ENCODE assay signal across 8 mouse cellular contexts in the genomic region with DNA sequence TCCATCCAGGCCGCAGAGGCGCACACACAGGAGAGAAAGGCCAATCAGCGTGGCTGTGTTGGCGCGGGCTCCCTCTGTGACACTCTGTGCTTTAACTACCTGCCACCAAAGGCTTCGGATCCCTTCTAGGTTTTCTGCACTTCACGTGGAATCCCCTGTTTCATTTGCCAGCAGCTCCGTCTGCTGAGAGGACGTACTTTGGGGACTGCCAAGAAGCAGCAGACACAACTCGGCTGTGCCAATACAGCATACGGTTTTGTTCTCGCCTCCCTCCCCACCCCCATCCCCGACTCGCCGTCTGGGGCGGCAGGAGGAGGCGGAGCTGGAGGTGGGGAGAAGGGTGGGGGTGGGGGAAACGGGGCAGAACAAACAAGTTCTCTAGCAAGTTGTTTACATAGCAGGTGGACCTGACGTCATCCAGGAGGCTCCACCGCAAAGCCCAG. TPM values are rescaled to one million over a fixed set of nuclear protein-coding genes. Genes with fewer than 3 reads are reported as not detected.
DNase-seq lines count a peak whose midpoint lies in the region; ATAC-seq and TF ChIP-seq lines count a peak whose summit lies in the region.

No protein-coding gene starts in this region.

- no peak overlapping the region for H3K27ac ChIP-seq in thymus, adult 2 months (ENCODE audit: control insufficient read depth, insufficient read depth, low read length)
- peak overlapping the region; percentile 90 for H3K27ac ChIP-seq in forebrain, embryonic 12.5 days
- peak overlapping the region; percentile 72 for H3K27ac ChIP-seq in heart, embryonic 16.5 days (ENCODE audit: low read length)
- no peak overlapping the region for H3K27ac ChIP-seq in liver, embryonic 15.5 days (replicated peaks)
- no peak overlapping the region for H3K27ac ChIP-seq in olfactory bulb, adult 2 months (ENCODE audit: insufficient read depth, low read depth, low read length)

- no peak for DNase-seq in thymus, adult 2 months
- DNase-seq in thymus, postnatal 36 days, result no peak
- peak; percentile 40 for DNase-seq in kidney, postnatal 14 days
- DNase-seq in thymus, postnatal 14 days, result no peak

- no peak for TF ChIP-seq POLR2A in thymus, adult 2 months (IDR thresholded peaks at IDR 0.05; ENCODE audit: control insufficient read depth, extremely low read depth, insufficient read depth, low read length, poor library complexity)
- TF ChIP-seq POLR2A in olfactory bulb, adult 2 months (IDR thresholded peaks at IDR 0.05; ENCODE audit: insufficient read depth, low read depth, low read length), result no peak

- peaks cover 10% of the 10 kb centered on the region; the same call in 1 of the 2 replicates for H3K4me1 ChIP-seq in thymus, adult 2 months (replicated peaks; ENCODE audit: control insufficient read depth, insufficient read depth, low read length)
- H3K4me1 ChIP-seq in forebrain, embryonic 12.5 days, result peaks cover 40% of the 10 kb centered on the region
- H3K4me1 ChIP-seq in heart, embryonic 16.5 days (ENCODE audit: control insufficient read depth, insufficient read depth, low read length), result peaks cover 12% of the 10 kb centered on the region
- H3K4me1 ChIP-seq in liver, embryonic 15.5 days (replicated peaks), result peaks cover 6% of the 10 kb centered on the region
- peaks cover 20% of the 10 kb centered on the region for H3K4me1 ChIP-seq in olfactory bulb, adult 2 months (ENCODE audit: control insufficient read depth, insufficient read depth, low read length)

- H3K27me3 ChIP-seq in thymus, adult 2 months (ENCODE audit: control insufficient read depth, insufficient read depth, low read length), result peaks cover 9% of the 10 kb centered on the region; the same call in 1 of the 2 replicates
- peaks cover 12% of the 10 kb centered on the region; the same call in 1 of the 2 replicates for H3K27me3 ChIP-seq in forebrain, embryonic 12.5 days
- H3K27me3 ChIP-seq in heart, embryonic 16.5 days (ENCODE audit: control insufficient read depth, insufficient read depth, low read length), result peaks cover 11% of the 10 kb centered on the region
- peaks cover 65% of the 10 kb centered on the region for H3K27me3 ChIP-seq in liver, embryonic 15.5 days

- 0 out of 2 replicates have a peak overlapping the region, but pooled peaks have one; percentile 1 for H3K4me3 ChIP-seq in thymus, adult 2 months (ENCODE audit: control insufficient read depth, insufficient read depth, low read length)
- peak overlapping the region; percentile 76 for H3K4me3 ChIP-seq in forebrain, embryonic 12.5 days (replicated peaks)
- H3K4me3 ChIP-seq in heart, embryonic 16.5 days (ENCODE audit: low read length), result peak overlapping the region; percentile 82
- H3K4me3 ChIP-seq in liver, embryonic 15.5 days (replicated peaks), result peak overlapping the region; percentile 52
- peak overlapping the region; percentile 50 for H3K4me3 ChIP-seq in olfactory bulb, adult 2 months (ENCODE audit: insufficient read depth, low read depth, low read length)

- H3K36me3 ChIP-seq in thymus, adult 2 months (ENCODE audit: control insufficient read depth, insufficient read depth, low read length), result no peaks in the 10 kb centered on the region
- no peaks in the 10 kb centered on the region for H3K36me3 ChIP-seq in forebrain, embryonic 12.5 days (replicated peaks)
- no peaks in the 10 kb centered on the region for H3K36me3 ChIP-seq in heart, embryonic 16.5 days (ENCODE audit: control insufficient read depth, insufficient read depth)
- no peaks in the 10 kb centered on the region for H3K36me3 ChIP-seq in liver, embryonic 15.5 days (replicated peaks)

- 2% methylated on average over 20 of the region's 20 CpGs for WGBS in thymus, adult 2 months
- WGBS in forebrain, embryonic 12.5 days, result under 1% methylated on average over 20 of the region's 20 CpGs
- WGBS in heart, embryonic 16.5 days, result under 1% methylated on average over 20 of the region's 20 CpGs
- WGBS in liver, embryonic 15.5 days (ENCODE audit: insufficient replicate concordance), result under 1% methylated on average over 20 of the region's 20 CpGs
- under 1% methylated on average over 20 of the region's 20 CpGs for WGBS in olfactory bulb, adult 2 months

- H3K4me2 ChIP-seq in forebrain, embryonic 12.5 days, result peak overlapping the region; percentile 88
- peak overlapping the region; percentile 87 for H3K4me2 ChIP-seq in heart, embryonic 16.5 days (ENCODE audit: low read depth, low read length)
- H3K4me2 ChIP-seq in liver, embryonic 15.5 days, result peak overlapping the region; percentile 70

- ATAC-seq in forebrain, embryonic 12.5 days (ENCODE audit: low FRiP score), result peak; percentile 88
- ATAC-seq in heart, embryonic 16.5 days (replicated peaks; ENCODE audit: extremely low read depth, insufficient read depth, low FRiP score), result peak; percentile 81
- peak; percentile 32; the same call in 1 of the 2 replicates for ATAC-seq in liver, embryonic 15.5 days (ENCODE audit: insufficient read depth)

- peak overlapping the region; percentile 78 for H3K9ac ChIP-seq in forebrain, embryonic 12.5 days
- H3K9ac ChIP-seq in heart, embryonic 16.5 days (ENCODE audit: low read length), result peak overlapping the region; percentile 80
- no peak overlapping the region for H3K9ac ChIP-seq in liver, embryonic 15.5 days

- no peaks in the 10 kb centered on the region for H3K9me3 ChIP-seq in forebrain, embryonic 12.5 days
- H3K9me3 ChIP-seq in heart, embryonic 16.5 days (replicated peaks; ENCODE audit: control insufficient read depth, low read length), result no peaks in the 10 kb centered on the region
- no peaks in the 10 kb centered on the region for H3K9me3 ChIP-seq in liver, embryonic 15.5 days (replicated peaks)

- TF ChIP-seq CTCF in thymus, adult 2 months (IDR thresholded peaks at IDR 0.05; ENCODE audit: borderline replicate concordance, control insufficient read depth, extremely low read depth, insufficient read depth, low read length, poor library complexity), result no peak
- TF ChIP-seq CTCF in olfactory bulb, adult 2 months (IDR thresholded peaks at IDR 0.05; ENCODE audit: insufficient read depth, low read depth, low read length), result no peak

RNA-seq across cellular contexts. Expression of a gene that starts 0.5 kb away (rescaled TPM):
- polyA plus RNA-seq in thymus, adult 2 months (2012; rRNA removed), result 0.36 and 0.85 TPM in 2 replicates
- 30.2 and 32.3 TPM in 2 replicates for polyA plus RNA-seq in forebrain, embryonic 12.5 days (2016; fragmentation: Nextera tagmentation; extraction: Ambion mirVana)
- polyA plus RNA-seq in heart, embryonic 16.5 days (2015; fragmentation: Nextera tagmentation; extraction: Ambion mirVana), result 5.4 and 12.6 TPM in 2 replicates
- polyA plus RNA-seq in liver, embryonic 15.5 days (2015; fragmentation: Nextera tagmentation; extraction: Ambion mirVana), result 0.62 and 0.91 TPM in 2 replicates
- not detected in 2 replicates for polyA plus RNA-seq in olfactory bulb, adult 2 months (2012; ENCODE audit: insufficient read depth, insufficient read length, low replicate concordance, missing spikeins)

Comparison
In these comparisons a context has a peak if more than half of its experiments do, and no peak if none do; other contexts are left out.
1. H3K27ac ChIP-seq: peak in forebrain, embryonic 12.5 days (single experiment) and heart, embryonic 16.5 days (single experiment); none in thymus, adult 2 months (single experiment), liver, embryonic 15.5 days (single experiment) and olfactory bulb, adult 2 months (single experiment).
2. H3K4me3 ChIP-seq: peak in every context shown above with its lines; median percentile 82 in heart, embryonic 16.5 days; 76 in forebrain, embryonic 12.5 days; 52 in liver, embryonic 15.5 days; 50 in olfactory bulb, adult 2 months; 1 in thymus, adult 2 months.
3. ATAC-seq: peak in every context shown above with its lines; median percentile 88 in forebrain, embryonic 12.5 days; 81 in heart, embryonic 16.5 days; 32 in liver, embryonic 15.5 days.
4. Peak in every context shown above with its lines, with median percentiles within 50 percentile points of each other: H3K4me2 ChIP-seq.